Mouse (Mus musculus) brain, embryonic 18.5 days (tissue): ENCODE data around the gene Trim34b.
"Not testable (repeated sequence)": the region's sequence is repeated elsewhere in the genome, so short reads cannot be mapped to it uniquely, and the experiment has no call there.

Source experiments
- DNase-seq: peaks from one replicate; pipeline ENCODE4 v3.0.0-alpha.2; 2012; ENCODE audit warnings: low read depth, low spot score

Gene Trim34b

DNA sequence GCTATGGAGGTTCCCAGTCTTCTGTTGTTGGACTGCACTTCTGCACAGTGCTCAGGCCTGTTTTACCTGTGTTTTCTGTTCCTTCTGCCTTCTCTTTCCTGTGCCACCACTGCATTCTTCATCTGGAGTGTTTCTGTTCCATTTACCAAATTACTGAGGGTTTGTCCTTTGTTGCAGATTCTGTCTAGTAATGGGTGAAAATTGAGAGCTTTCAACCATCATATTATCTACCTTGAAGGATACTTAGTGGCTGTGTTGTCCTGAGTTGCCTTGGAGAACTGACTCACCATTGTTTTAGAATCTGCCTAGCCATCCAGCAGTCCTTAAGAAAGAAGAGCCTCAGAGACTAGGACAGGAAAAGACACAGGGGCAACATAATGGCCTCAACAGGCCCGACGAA, at the start of gene Trim34b:
Gene Trim34b, plus strand, starts transcription at position 301 of the 400 bp plus-strand sequence.
- DNase-seq = not testable (repeated sequence)

DNA sequence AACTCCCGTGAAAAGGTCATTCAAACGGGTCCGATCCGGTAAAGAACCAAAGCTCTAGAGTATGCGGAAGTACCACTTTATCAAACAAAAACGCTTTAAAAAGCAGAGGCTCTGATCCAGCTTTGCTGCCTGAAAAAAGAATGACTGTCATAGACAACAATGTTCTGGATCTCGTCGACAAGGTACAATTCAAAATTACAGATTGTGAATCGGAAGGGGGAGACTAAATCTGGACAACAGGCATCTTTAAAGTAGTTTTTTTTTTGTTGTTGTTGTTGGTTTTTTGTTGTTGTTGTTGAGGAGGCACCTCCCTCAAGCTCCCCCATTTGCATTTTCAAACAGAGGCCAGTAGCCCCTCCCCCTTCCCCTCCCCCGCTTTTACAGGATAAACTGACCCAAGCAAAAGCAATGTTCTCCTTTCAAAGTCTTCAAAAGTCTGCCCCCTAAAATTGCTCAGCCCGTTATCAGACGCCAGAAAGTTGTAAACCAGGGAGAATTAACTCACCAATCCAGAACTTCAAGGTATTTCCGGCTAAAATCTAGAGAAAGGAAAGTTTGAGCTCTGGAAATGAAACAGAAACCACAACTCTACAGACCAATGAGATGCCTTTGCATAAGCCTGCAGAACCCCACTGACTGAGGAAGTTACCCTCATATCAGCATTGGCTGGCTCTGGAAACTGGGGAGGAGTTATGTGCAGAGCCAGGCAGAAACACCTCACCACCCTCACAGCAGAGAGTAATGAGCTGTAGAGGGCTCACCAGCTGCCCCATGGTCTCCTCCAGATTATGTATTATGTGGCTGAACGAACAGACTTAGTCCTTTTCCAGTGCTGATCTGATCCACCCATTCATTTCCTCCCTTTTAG, 41.5 kb upstream of the Trim34b start, which contains the start of gene Trim5:
Gene Trim5, minus strand, starts transcription at position 519 of the 868 bp plus-strand sequence.
- DNase-seq = not testable (repeated sequence)

DNA sequence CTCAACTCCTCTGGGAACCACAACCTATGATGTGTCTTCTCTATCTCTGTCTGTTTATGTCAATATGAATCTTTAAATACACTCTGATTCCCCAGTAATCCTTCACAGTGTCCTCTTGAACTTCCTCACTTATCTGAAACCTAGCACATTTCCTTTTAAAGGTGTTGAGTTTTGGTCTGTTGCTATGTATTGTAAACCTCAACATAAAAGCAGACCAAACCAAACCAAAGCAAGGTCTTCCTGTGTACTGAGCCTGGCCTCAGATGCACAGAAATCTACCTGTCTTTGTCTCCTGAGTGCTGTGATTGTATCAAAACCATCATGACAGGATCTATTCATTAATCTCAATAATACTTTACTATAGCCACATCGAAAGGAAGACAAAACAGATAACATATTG, 38.6 kb upstream of the Trim34b start:
- no peak for DNase-seq

DNA sequence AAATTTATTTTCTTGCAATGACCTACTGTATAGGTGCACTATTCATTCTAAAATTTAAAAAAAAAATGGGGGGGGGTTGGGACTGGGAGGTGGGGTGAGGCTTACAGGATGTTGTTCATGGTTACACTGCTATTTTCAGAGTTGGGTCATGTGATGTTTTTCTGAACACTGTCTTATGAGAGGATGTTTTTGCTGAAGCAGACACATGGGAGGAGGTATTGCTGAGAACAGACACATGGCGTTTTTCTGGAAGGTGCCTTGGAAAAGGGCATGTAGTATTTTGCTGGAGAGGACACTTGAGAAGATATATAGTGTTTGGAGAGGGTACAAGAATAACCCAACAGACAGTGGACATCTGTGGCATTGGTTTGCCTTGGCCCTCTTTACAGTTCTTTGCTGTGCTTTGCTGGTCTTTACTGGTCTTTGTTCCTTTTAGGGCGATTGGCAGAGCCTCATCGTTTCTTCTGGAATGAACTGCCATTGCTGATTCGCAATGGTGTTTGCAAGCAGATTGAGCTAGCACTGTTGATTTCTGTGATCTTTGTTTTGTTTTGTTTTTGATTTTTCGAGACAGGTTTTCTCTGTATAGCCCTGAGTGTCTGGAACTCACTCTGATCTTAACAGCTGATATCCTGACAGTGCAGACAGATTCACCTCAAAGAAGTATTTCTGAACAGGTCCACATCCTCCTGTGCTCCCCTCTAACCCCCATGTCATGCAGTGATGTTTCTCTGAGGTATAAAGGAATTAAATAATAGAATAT, 37.5 kb upstream of the Trim34b start:
- no peak for DNase-seq

DNA sequence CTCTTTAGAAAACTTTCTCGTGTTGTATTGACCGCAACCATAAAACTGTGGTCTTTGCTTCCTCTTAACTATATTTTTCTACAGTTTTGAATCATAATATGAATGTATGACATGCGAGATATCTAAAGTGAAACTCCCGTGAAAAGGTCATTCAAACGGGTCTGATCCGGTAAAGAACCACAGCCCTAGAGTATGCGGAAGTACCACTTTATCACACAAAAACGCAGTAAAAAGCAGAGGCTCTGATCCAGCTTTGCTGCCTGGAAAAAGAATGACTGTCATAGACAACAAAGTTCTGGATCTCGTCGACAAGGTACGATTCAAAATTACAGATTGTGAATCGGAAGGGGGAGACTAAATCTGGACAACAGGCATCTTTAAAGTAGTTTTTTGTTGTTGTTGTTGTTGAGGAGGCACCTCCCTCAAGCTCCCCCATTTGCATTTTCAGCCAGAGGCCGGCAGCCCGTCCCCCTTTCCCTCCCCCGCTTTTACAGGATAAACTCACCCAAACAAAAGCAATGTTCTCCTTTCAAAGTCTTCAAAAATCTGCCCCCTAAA, 14.4 kb upstream of the Trim34b start:
- DNase-seq = no peak

DNA sequence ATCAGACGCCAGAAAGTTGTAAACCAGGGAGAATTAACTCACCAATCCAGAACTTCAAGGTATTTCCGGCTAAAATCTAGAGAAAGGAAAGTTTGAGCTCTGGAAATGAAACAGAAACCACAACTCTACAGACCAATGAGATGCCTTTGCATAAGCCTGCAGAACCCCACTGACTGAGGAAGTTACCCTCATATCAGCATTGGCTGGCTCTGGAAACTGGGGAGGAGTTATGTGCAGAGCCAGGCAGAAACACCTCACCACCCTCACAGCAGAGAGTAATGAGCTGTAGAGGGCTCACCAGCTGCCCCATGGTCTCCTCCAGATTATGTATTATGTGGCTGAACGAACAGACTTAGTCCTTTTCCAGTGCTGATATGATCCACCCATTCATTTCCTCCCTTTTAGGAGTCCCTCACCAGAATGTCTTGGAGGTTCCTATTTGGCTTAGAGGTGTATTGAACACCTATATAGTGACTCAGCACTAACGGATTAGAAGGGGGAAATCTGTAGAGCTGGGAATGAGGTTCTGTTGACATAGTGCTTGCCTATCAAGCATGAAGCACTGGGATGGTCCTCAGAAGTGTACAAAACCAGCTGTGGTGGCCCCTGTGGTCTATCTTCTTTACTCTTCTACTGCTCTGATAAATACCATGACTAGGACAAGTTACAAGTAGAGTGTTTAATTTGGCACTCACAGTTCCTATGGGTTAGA, 13.7 kb upstream of the Trim34b start, which contains the start of gene Trim12a:
Gene Trim12a, minus strand, starts transcription at position 98 of the 712 bp plus-strand sequence.
- DNase-seq = not testable (repeated sequence)

DNA sequence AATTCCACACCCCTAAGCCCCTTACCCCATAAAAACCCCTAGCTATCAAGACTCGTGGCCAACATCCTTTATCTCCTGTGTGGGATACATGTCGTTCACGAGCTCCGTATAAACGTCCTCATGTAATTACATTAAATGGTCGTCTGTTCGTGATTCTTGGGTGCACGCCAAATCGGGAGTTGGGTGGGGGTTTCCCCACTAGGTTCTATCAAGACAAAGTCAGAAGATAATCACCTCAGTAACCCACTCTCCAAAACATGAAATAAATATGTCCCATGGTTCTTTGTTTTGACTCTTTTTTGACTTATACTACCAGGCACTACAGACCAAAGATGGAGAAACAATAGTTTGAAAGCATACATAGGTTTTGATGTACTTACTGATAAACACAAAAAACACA, 7.2 kb upstream of the Trim34b start:
- DNase-seq = no peak

DNA sequence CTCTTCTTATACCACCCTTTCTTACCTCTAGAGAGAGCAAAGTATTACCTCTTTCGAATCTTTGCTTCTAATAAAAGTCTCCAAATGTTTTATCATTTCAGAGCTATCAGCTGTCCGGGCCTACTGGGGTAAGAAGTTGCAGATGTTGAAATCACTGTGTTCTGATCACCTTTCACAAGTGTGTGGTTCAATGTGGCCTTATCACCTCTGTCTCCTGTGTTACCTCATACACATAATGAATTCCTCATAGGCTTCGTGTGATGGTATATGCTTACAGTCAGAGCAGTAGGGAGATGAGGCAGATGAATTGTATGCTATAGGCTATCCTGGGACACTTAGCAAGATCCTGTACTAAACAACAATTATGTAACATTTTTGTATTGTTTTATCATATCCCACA, 6.3 kb downstream of the Trim34b start:
- DNase-seq = not testable (repeated sequence)

DNA sequence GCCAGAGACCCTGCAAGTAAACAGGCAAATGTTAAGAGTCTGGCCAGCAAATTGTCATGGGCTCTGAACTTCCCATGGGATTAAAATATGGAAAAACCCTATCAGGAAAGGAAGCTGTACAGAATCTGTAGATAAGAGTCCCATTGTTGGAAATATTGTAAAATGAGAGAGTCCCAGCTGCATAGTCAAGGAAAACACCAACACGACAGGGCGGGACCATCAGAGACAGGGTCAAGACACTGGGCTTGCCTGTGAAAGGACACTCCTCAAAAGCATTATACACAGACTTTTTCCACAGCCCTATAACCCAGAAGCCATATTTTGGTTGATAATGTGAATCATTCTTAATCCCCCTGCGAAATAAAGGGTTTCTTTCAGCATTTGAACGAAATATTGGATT, 11.5 kb downstream of the Trim34b start:
- DNase-seq = not testable (repeated sequence)

DNA sequence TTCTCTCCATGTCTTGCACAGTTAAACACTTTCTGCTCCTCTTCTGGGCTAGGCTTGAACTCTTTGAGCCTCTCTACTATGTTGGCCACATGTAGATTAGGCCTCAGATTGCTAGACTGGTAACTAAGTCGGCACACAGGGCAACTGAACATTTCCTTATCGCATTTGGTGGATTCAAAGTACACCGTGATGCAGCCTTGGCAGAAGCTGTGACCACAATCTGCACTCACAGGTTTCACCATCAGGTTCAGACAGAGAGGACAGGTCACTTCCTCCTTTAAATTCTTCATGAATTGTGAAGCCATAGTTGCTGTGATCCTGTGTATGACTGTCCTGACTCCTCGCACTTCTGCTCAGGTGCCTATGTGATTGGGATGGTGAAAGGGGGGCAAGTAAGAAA, 18.8 kb downstream of the Trim34b start:
- DNase-seq = not testable (repeated sequence)

DNA sequence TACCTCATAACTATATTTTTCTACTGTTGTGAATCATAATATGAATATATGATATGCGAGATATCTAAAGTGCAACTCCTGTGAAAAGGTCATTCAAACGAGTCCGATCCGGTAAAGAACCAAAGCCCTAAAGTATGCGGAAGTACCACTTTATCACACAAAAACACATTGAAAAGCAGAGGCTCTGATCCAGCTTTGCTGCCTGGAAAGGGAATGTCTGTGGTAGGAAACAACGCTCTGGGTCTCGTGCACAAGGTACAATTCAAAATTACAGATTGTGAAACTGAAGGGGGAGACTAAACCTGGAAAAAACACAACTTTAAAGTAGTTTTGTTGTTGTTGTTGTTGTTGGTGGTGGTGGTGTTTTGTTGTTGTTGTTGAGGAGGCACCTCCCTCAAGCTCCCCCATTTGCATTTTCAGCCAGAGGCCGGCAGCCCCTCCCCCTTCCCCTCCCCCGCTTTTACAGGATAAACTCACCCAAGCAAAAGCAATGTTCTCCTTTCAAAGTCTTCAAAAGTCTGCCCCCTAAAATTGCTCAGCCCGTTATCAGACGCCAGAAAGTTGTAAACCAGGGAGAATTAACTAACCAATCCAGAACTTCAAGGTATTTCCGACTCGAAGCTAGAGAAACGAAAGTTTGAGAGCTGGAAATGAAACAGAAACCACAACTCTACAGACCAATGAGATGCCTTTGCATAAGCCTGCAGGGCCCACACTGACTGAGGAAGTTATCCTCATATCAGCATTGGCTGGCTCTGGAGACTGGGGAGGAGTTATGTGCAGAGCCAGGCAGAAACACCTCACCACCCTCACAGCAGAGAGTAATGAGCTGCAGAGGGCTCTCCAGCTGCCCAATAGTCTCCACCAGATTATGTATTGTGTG, 23.7 kb downstream of the Trim34b start, which contains the start of gene Trim12c:
Gene Trim12c, minus strand, starts transcription at position 646 of the 883 bp plus-strand sequence.
- DNase-seq = no peak

DNA sequence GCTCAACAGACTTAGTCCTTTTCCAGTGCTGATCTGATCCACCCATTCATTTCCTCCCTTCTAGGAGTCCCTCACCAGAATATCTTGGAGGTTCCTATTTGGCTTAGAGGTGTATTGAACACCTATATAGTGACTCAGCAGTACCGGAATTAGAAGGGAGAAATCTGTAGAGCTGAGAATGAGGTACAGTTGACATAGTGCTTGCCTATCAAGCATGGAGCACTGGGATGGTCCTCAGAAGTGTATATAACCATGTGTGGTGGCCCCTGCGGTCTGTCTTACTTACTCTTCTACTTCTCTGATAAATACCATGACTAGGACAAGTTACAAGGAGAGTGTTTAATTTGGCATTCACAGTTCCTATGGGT, 24.3 kb downstream of the Trim34b start:
- DNase-seq = no peak

DNA sequence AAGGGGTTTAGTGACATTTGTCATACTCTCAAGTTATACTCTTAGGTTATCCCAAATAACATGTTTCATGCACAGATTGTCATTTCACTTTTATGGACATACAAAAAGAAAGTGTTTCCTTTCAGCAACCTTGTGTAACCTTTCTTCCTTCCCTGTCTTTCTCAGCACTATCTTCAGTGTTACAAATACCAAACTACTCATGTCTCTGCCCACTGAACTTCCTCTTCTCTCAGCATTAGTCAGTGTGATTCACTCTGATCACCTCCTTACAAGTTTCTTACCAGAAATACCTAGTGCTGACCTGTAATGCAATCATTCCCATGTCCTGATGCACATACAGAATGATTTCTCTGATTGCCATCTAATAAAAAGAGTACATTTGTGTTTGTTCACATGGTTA, 37.1 kb downstream of the Trim34b start:
- no peak for DNase-seq

DNA sequence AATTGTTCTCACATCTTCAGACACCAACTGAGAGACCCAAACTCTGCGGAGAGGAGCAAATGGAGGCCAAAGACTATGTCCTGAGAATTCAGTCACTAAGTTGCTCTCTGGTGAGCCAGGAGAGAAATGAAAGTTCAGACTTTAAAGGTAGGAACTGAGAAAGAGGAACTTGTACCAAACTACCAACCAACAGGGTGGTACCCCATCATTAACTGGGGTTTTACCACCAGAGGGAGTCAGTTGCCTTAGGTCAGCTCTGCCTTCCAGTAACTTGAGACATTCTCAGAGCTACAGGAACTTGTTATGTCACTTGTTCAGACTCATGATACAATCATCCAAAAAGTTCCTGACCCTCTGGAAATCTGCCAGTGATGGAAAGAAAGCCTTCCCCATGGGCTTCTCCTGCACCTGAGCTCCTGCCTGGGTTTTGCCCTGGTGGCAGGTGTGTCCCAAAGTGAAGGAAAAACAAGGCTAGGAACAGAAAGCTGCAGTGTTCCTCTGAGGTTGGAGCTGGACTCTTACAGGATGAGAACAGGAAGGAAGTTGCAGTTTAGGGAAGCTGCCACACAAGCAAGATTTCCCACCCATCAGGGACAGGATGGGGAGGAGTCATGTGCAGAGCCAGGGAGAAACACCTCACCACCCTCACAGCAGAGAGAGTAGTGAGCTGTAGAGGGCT, 40.6 kb downstream of the Trim34b start, which contains the start of gene Trim30b:
Gene Trim30b, minus strand, starts transcription at position 149 of the 679 bp plus-strand sequence.
- no peak for DNase-seq
